Mouse (Mus musculus) spleen, postnatal 36 days (tissue): Measurements from ENCODE around the gene Gm9964.
A peak's percentile ranks its signal among the peaks of the same experiment; 100 is the strongest.
"Not testable (repeated sequence)": the region's sequence is repeated elsewhere in the genome, so short reads cannot be mapped to it uniquely, and the experiment has no call there.

Experiments used
- DNase-seq, 2 experiments: peaks; one replicate each; pipeline ENCODE4 v3.0.0; 2022; ENCODE audit warnings: low spot score in 2 of 2, mixed read lengths in 1 of 2

Gm9964 gene

GRCm38 (mm10) chr11:79296856-79297491 is at the start of gene Gm9964:
Gene Gm9964, minus strand, starts transcription at chr11:79296906.
- no peak for DNase-seq

GRCm38 (mm10) chr11:79339808-79340781 is 43.4 kb upstream of the Gm9964 start:
- peak in 1 of 2 experiments; percentile 7 for DNase-seq

- DNase-seq = peak; percentile 82 to 88
Measured at GRCm38 (mm10) chr11:79339234-79339807, 42.6 kb upstream of the Gm9964 start, which contains the start of gene Nf1. Gene Nf1, plus strand, starts transcription at chr11:79339693.

- no peak for DNase-seq
Measured at GRCm38 (mm10) chr11:79338621-79339020, 41.9 kb upstream of the Gm9964 start.

GRCm38 (mm10) chr11:79336722-79337267 is 40.1 kb upstream of the Gm9964 start:
- DNase-seq = peak in 1 of 2 experiments; percentile 9

GRCm38 (mm10) chr11:79335077-79335476 is 38.4 kb upstream of the Gm9964 start:
- DNase-seq = no peak

GRCm38 (mm10) chr11:79329585-79329984 is 32.9 kb upstream of the Gm9964 start:
- DNase-seq = no peak

- DNase-seq = no peak
Measured at GRCm38 (mm10) chr11:79328060-79328459, 31.4 kb upstream of the Gm9964 start.

GRCm38 (mm10) chr11:79327106-79327505 is 30.4 kb upstream of the Gm9964 start:
- DNase-seq = no peak

GRCm38 (mm10) chr11:79325663-79326062 is 29.0 kb upstream of the Gm9964 start:
- no peak for DNase-seq

GRCm38 (mm10) chr11:79323985-79324685 is 27.4 kb upstream of the Gm9964 start:
- DNase-seq = no peak

- DNase-seq = no peak
Measured at GRCm38 (mm10) chr11:79319807-79320206, 23.1 kb upstream of the Gm9964 start.

GRCm38 (mm10) chr11:79316807-79317345 is 20.2 kb upstream of the Gm9964 start:
- DNase-seq = no peak

GRCm38 (mm10) chr11:79310467-79310866 is 13.8 kb upstream of the Gm9964 start:
- no peak for DNase-seq

- DNase-seq = no peak
Measured at GRCm38 (mm10) chr11:79307560-79308200, 11.0 kb upstream of the Gm9964 start.

GRCm38 (mm10) chr11:79306996-79307395 is 10.3 kb upstream of the Gm9964 start:
- no peak for DNase-seq

- no peak for DNase-seq
Measured at GRCm38 (mm10) chr11:79306510-79306909, 9.8 kb upstream of the Gm9964 start.

GRCm38 (mm10) chr11:79305697-79306340 is 9.1 kb upstream of the Gm9964 start:
- no peak for DNase-seq

GRCm38 (mm10) chr11:79304245-79304644 is 7.5 kb upstream of the Gm9964 start:
- not testable (repeated sequence) for DNase-seq

GRCm38 (mm10) chr11:79303109-79303508 is 6.4 kb upstream of the Gm9964 start:
- DNase-seq = no peak
